Mouse (Mus musculus): ENCODE data around the gene Slc25a10. TPM values are rescaled to one million over a fixed set of nuclear protein-coding genes. Genes with fewer than 3 reads are reported as not detected.

Slc25a10 gene
- 31.1 and 41.9 TPM in 2 replicates for polyA plus RNA-seq (2015; fragmentation: Nextera tagmentation; extraction: Ambion mirVana)

DNA sequence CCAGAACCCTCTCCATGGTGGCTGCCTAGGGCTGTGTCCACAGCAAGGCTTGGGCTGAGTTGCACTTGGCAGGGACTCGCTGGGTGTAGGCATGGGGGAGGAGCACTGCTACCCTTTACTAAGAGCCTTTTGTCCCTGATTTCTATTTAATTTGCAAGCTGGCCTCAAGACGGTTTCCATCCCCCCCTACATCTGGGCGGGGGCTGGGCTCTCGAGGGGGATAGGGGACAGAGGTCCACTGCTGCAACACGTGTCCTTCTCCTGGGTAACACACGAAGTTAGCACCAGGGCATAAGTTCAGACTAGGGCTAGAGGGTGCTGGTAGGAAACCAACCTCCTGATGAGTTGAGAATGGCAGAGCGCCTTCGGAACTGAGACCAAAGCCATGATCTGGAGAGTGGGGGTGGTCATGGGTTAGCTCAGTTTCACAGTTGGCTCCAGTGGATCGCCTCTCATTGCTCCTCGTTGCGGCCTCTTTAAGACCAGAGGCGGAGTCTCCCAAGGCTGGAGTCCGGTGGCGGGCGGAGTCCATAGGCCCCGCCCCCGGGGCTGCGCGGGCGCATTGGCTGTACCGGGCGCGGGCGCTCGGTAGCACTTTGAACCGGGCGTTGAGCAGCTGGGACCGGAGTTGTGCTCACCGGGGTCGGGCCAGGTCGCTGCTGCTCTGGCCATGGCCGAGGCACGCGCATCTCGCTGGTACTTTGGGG lies at the start of gene Slc25a10:
TSS of gene Slc25a10 (plus strand) at position 524 of the 707 bp plus-strand sequence.
- no peaks in the 10 kb centered on the region for H3K9me3 ChIP-seq (replicated peaks)
- under 1% methylated on average over 32 of the region's 35 CpGs for WGBS
- peaks cover 51% of the 10 kb centered on the region for H3K36me3 ChIP-seq (ENCODE audit: poor library complexity, severe bottlenecking)
- H3K9ac ChIP-seq, result peak within 1 kb of the TSS; percentile 92
- H3K4me2 ChIP-seq, result peak within 1 kb of the TSS; percentile 81
- H3K4me3 ChIP-seq, result peak within 1 kb of the TSS; percentile 96
- peak; percentile 87 for ATAC-seq
- no peaks in the 10 kb centered on the region for H3K27me3 ChIP-seq
- H3K4me1 ChIP-seq, result peaks cover 40% of the 10 kb centered on the region
- peak within 1 kb of the TSS; percentile 76 for H3K27ac ChIP-seq

- ATAC-seq, result no peak
- no peak within 1 kb of the TSS for H3K4me2 ChIP-seq
- H3K4me3 ChIP-seq, result no peak within 1 kb of the TSS
- no peaks in the 10 kb centered on the region for H3K27me3 ChIP-seq
- no peaks in the 10 kb centered on the region for H3K4me1 ChIP-seq
- WGBS, result 91% methylated on average over 3 of the region's 3 CpGs
- H3K9ac ChIP-seq, result no peak within 1 kb of the TSS
- no peaks in the 10 kb centered on the region for H3K36me3 ChIP-seq (ENCODE audit: poor library complexity, severe bottlenecking)
- H3K27ac ChIP-seq, result no peak within 1 kb of the TSS
- H3K9me3 ChIP-seq (replicated peaks), result no peaks in the 10 kb centered on the region
These were observed 49.3 kb upstream of the Slc25a10 start, which contains the start of gene Tspan10 for GRCm38 (mm10) chr11:120442344-120442743. Tspan10 (plus strand) TSS chr11:120442644.

GRCm38 (mm10) chr11:120442765-120443280 lies 48.8 kb upstream of the Slc25a10 start:
- H3K9me3 ChIP-seq (replicated peaks), result no peaks in the 10 kb centered on the region
- H3K27me3 ChIP-seq, result no peaks in the 10 kb centered on the region
- no peaks in the 10 kb centered on the region for H3K36me3 ChIP-seq (ENCODE audit: poor library complexity, severe bottlenecking)
- H3K4me2 ChIP-seq, result no peak overlapping the region
- no peak for ATAC-seq
- H3K4me1 ChIP-seq, result no peaks in the 10 kb centered on the region
- H3K9ac ChIP-seq, result no peak overlapping the region
- H3K4me3 ChIP-seq, result no peak overlapping the region
- WGBS, result 87% methylated on average over 3 of the region's 3 CpGs
- no peak overlapping the region for H3K27ac ChIP-seq

GRCm38 (mm10) chr11:120444106-120444505 lies 47.5 kb upstream of the Slc25a10 start:
- H3K4me1 ChIP-seq, result no peaks in the 10 kb centered on the region
- H3K36me3 ChIP-seq (ENCODE audit: poor library complexity, severe bottlenecking), result no peaks in the 10 kb centered on the region
- H3K9me3 ChIP-seq (replicated peaks), result no peaks in the 10 kb centered on the region
- no peak overlapping the region for H3K4me2 ChIP-seq
- WGBS, result 79% methylated on average over 6 of the region's 6 CpGs
- no peak overlapping the region for H3K9ac ChIP-seq
- no peak overlapping the region for H3K4me3 ChIP-seq
- H3K27me3 ChIP-seq, result no peaks in the 10 kb centered on the region
- H3K27ac ChIP-seq, result no peak overlapping the region
- no peak for ATAC-seq

DNA sequence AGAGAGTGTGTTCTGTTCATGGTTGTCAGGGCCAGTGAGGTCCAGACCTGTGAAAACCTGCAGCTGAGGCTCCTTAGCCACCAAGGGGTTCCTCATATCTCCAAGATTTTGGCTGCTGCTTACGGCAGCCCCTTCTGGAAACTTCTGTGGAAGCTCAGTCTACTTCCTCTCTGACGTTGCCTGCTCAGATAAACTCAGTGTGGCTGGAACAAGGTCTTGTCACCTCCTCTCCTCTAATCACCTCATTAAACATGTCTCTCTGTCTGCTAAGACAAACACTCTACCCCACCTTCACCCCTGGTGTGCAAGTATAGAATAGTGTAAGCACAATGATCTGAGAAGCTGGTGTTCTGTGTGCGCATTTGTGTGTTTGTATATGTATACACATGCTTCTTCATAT lies 46.2 kb upstream of the Slc25a10 start:
- H3K4me3 ChIP-seq, result no peak overlapping the region
- H3K4me2 ChIP-seq, result no peak overlapping the region
- ATAC-seq, result no peak
- no peak overlapping the region for H3K9ac ChIP-seq
- no peak overlapping the region for H3K27ac ChIP-seq
- no peaks in the 10 kb centered on the region for H3K9me3 ChIP-seq (replicated peaks)
- no peaks in the 10 kb centered on the region for H3K4me1 ChIP-seq
- no peaks in the 10 kb centered on the region for H3K36me3 ChIP-seq (ENCODE audit: poor library complexity, severe bottlenecking)
- 82% methylated on average over 3 of the region's 3 CpGs for WGBS
- H3K27me3 ChIP-seq, result no peaks in the 10 kb centered on the region

- WGBS, result 84% methylated on average over 7 of the region's 7 CpGs
- Histone ChIP-seq H3K27me3 (no peaks in the 10 kb centered on the region), H3K4me3 (no peak overlapping the region), H3K4me1 (no peaks in the 10 kb centered on the region), H3K4me2 (no peak overlapping the region), H3K9ac (no peak overlapping the region), H3K36me3 (ENCODE audit: poor library complexity, severe bottlenecking) (no peaks in the 10 kb centered on the region), H3K27ac (no peak overlapping the region), H3K9me3 (replicated peaks) (no peaks in the 10 kb centered on the region)
- ATAC-seq, result no peak
These were observed 44.5 kb upstream of the Slc25a10 start for GRCm38 (mm10) chr11:120447179-120447578.

DNA sequence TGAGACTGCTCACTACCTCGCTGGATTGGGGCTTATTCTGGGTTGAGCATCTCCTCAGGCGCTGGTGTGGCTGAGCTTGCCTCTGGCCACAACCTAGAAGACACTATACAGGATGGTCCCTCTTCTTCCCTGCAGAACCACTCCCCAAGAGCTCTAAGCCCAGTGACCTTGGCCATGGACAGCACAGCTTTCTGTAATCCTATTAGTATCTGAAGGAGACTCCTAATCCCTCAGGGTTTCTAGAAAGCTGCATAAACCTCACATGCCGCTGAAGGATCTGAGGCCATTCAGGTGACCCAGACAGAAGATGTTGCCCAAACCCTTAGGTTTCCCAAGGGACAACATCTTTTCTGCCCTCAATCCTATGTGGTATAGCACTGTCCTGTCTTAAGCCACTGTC lies 39.4 kb upstream of the Slc25a10 start:
- ATAC-seq, result no peak
- WGBS, result 59% methylated on average over 3 of the region's 3 CpGs

DNA sequence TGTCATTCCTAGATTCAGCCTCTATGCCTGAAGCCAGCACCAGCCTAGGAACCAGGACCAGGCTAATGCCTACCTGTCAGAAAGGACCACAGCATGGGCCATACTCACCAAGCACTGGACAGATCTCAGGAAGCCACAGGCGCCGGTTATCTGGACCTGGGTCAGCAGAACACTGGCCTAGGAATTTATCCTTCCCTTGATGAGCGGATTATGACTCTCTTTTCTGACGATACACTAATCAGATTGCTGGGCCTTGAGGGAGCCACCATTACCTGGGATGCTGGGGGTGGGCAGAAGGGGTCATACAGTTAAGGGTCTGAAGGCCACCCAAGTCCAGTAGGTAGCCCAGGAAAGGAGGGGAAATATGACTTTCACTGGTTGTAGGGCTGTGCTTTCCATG lies 38.3 kb upstream of the Slc25a10 start, which contains the start of gene Pde6g:
TSS of gene Pde6g (minus strand) at position 195 of the 400 bp plus-strand sequence.
- Histone ChIP-seq H3K4me1 (peaks cover 9% of the 10 kb centered on the region), H3K4me3 (no peak within 1 kb of the TSS), H3K36me3 (ENCODE audit: poor library complexity, severe bottlenecking) (no peaks in the 10 kb centered on the region), H3K27me3 (no peaks in the 10 kb centered on the region), H3K9me3 (replicated peaks) (no peaks in the 10 kb centered on the region), H3K4me2 (no peak within 1 kb of the TSS), H3K27ac (no peak within 1 kb of the TSS), H3K9ac (no peak within 1 kb of the TSS)
- WGBS, result 85% methylated on average over 4 of the region's 4 CpGs
- ATAC-seq, result no peak

More for the DNA sequence above, 39.4 kb upstream of the Slc25a10 start:
- H3K4me3 ChIP-seq, result no peak overlapping the region
- no peaks in the 10 kb centered on the region for H3K9me3 ChIP-seq (replicated peaks)
- no peak overlapping the region; the same call in 1 of the 2 replicates for H3K9ac ChIP-seq
- H3K4me1 ChIP-seq, result peaks cover 6% of the 10 kb centered on the region
- no peaks in the 10 kb centered on the region for H3K27me3 ChIP-seq
- H3K27ac ChIP-seq, result no peak overlapping the region
- no peak overlapping the region for H3K4me2 ChIP-seq
- no peaks in the 10 kb centered on the region for H3K36me3 ChIP-seq (ENCODE audit: poor library complexity, severe bottlenecking)

GRCm38 (mm10) chr11:120454965-120455364 lies 36.7 kb upstream of the Slc25a10 start:
- 95% methylated on average over 4 of the region's 4 CpGs for WGBS

DNA sequence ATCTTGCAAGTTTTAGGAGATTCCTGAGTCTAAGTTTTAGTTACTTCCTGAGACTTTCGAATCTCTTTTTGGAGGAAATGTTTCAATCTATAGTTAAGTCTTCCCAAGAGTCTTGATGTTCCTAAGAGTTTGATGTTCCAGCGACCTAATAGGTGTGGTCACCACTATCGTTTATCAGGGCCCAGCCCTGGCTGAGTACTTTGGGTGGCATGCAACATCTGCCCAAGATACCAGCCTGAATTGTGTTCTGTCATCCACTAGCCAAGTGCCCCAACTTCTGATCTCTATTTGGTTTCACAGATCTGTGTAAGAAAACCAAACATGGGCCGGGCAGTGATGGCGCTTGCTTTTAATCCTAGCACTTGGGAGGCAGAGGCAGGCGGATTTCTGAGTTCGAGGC lies 36.2 kb upstream of the Slc25a10 start:
- no peak overlapping the region for H3K9ac ChIP-seq
- H3K9me3 ChIP-seq (replicated peaks), result no peaks in the 10 kb centered on the region
- H3K4me1 ChIP-seq, result peaks cover 25% of the 10 kb centered on the region
- WGBS, result 96% methylated on average over 7 of the region's 7 CpGs
- H3K27ac ChIP-seq, result no peak overlapping the region
- H3K4me3 ChIP-seq, result no peak overlapping the region
- ATAC-seq, result no peak
- peaks cover 11% of the 10 kb centered on the region for H3K36me3 ChIP-seq (ENCODE audit: poor library complexity, severe bottlenecking)
- H3K27me3 ChIP-seq, result no peaks in the 10 kb centered on the region
- H3K4me2 ChIP-seq, result no peak overlapping the region

More at GRCm38 (mm10) chr11:120454965-120455364, 36.7 kb upstream of the Slc25a10 start:
- no peak for ATAC-seq
- Histone ChIP-seq H3K9ac (no peak overlapping the region), H3K9me3 (replicated peaks) (no peaks in the 10 kb centered on the region), H3K4me3 (no peak overlapping the region), H3K4me2 (no peak overlapping the region), H3K27me3 (no peaks in the 10 kb centered on the region), H3K36me3 (ENCODE audit: poor library complexity, severe bottlenecking) (peaks cover 9% of the 10 kb centered on the region), H3K27ac (no peak overlapping the region), H3K4me1 (peaks cover 25% of the 10 kb centered on the region)

GRCm38 (mm10) chr11:120457370-120457769 lies 34.3 kb upstream of the Slc25a10 start:
- Histone ChIP-seq H3K9ac (peak overlapping the region; percentile 94), H3K4me3 (peak overlapping the region; percentile 90), H3K36me3 (ENCODE audit: poor library complexity, severe bottlenecking) (peaks cover 30% of the 10 kb centered on the region), H3K4me2 (peak overlapping the region; percentile 93), H3K27ac (peak overlapping the region; percentile 62; the same call in 1 of the 2 replicates), H3K4me1 (peaks cover 25% of the 10 kb centered on the region), H3K9me3 (replicated peaks) (no peaks in the 10 kb centered on the region), H3K27me3 (no peaks in the 10 kb centered on the region)
- 31% methylated on average over 14 of the region's 14 CpGs for WGBS
- ATAC-seq, result peak; percentile 7; the same call in 1 of the 2 replicates
